Mouse (Mus musculus) heart, postnatal 0 days (tissue): ENCODE measurements at regions not wholly inside any gene's neighbourhood (a gene's known extent, or its start where the extent isn't known, plus 50 kb on each side); places are given as distances from the start of the nearest gene placed in this dataset.

Experiments used
- ATAC-seq: fragments of 200-750 bp; cut with Nextera tagmentation; 2 replicates; pipeline ENCODE4 v1.8.0; 2017; ENCODE audit warnings: low read depth, moderate number of reproducible peaks, moderate library complexity; ENCODE audit not compliant: insufficient read depth
- DNase-seq: peaks from one replicate; pipeline ENCODE4 v3.0.0-alpha.2; 2016; ENCODE audit warnings: low spot score
- H3K27ac ChIP-seq: fragments of 300-500 bp; sonication (generic); 2 replicates; pipeline ENCODE4 v1.5.1; 2014; ENCODE audit warnings: low read depth, mild to moderate bottlenecking
- H3K27me3 ChIP-seq: fragments of 300-500 bp; sonication (generic); 2 replicates; pipeline ENCODE4 v1.6.1; 2014; ENCODE audit warnings: low read length, mixed read lengths; ENCODE audit not compliant: control insufficient read depth, insufficient read depth
- H3K36me3 ChIP-seq: fragments of 300-500 bp; sonication (generic); replicated peaks from 2 replicates; pipeline ENCODE4 v1.6.1; 2014; ENCODE audit warnings: low read length, mixed read lengths; ENCODE audit not compliant: control insufficient read depth, insufficient read depth
- H3K4me1 ChIP-seq: fragments of 300-500 bp; sonication (generic); 2 replicates; pipeline ENCODE4 v1.6.1; 2014; ENCODE audit warnings: antibody characterized with exemption; ENCODE audit not compliant: control insufficient read depth, insufficient read depth
- H3K4me2 ChIP-seq: fragments of 300-500 bp; sonication (generic); 2 replicates; pipeline ENCODE4 v1.6.1; 2014; ENCODE audit warnings: low read depth, mild to moderate bottlenecking, low read length, moderate library complexity
- H3K4me3 ChIP-seq: fragments of 300-500 bp; sonication (generic); 2 replicates; pipeline ENCODE4 v1.5.1; 2014; ENCODE audit warnings: low read depth, low read length
- H3K9ac ChIP-seq: fragments of 300-500 bp; sonication (generic); replicated peaks from 2 replicates; pipeline ENCODE4 v1.6.1; 2014; ENCODE audit warnings: low read depth, low read length, mixed read lengths
- H3K9me3 ChIP-seq: fragments of 300-500 bp; sonication (generic); replicated peaks from 2 replicates; pipeline ENCODE4 v1.6.1; 2016; ENCODE audit warnings: low read length; ENCODE audit not compliant: control insufficient read depth
- CTCF ChIP-seq: IDR thresholded peaks from 2 replicates; pipeline ENCODE4 v1.5.1; 2016; ENCODE audit warnings: antibody characterized with exemption, control low read depth, low read depth
- EP300 ChIP-seq: IDR thresholded peaks from 2 replicates; pipeline ENCODE4 v1.6.1; 2016; ENCODE audit warnings: antibody characterized with exemption, low read depth
- WGBS: fragments of 180-500 bp; shearing (Covaris S2); extraction: QIAGEN DNeasy Blood & Tissue Kit; methylation state at CpG from one replicate; pipeline ENCODE4 v1.1.7; 2014; 5-methylcytosine and 5-hydroxymethylcytosine counted together

DNA sequence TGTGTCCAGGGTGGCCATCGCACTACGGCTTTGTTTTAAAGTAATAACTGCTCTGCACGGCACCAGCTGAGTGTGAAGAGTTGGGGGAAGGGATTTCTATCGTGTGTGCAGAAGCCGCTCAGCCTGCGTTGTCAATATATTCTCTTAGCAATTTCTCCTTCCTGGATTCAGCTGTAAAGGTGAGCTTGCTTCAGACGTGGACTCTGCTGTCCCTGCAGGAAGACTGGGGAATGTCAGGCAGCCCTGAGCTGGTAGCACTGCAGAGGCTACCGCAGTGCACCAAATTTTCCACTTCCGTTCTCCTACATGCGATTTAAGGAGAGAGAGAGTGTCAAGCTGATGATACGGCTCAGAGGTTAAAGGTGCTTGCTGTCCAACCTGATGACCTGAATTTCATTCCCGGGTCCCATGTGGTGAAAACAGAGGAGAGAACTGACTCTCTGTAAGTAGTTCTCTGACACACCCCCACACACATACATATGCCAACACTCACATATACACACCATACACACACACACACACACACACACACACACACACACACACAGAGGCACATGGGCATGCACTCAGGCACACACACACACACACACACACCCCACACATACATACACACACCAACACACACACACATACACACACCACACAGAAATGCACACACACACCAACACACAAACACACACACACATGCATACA lies 59.9 kb upstream of the Prelid3b start:
- H3K27ac ChIP-seq: no peak overlapping the region
- H3K36me3 ChIP-seq: no peaks in the 10 kb centered on the region
- ATAC-seq (0 out of 2 replicates have a peak, but pooled peaks have one; percentile 27), DNase-seq (peak; percentile 11)
- no peak overlapping the region for H3K9ac ChIP-seq
- peak; percentile 67 for TF ChIP-seq CTCF
- TF ChIP-seq EP300: no peak
- H3K9me3 ChIP-seq: no peaks in the 10 kb centered on the region
- H3K27me3 ChIP-seq: no peaks in the 10 kb centered on the region
- no peak overlapping the region for H3K4me2 ChIP-seq
- 45% methylated on average over 12 of the region's 12 CpGs for WGBS
- no peak overlapping the region for H3K4me3 ChIP-seq
- no peaks in the 10 kb centered on the region for H3K4me1 ChIP-seq

DNA sequence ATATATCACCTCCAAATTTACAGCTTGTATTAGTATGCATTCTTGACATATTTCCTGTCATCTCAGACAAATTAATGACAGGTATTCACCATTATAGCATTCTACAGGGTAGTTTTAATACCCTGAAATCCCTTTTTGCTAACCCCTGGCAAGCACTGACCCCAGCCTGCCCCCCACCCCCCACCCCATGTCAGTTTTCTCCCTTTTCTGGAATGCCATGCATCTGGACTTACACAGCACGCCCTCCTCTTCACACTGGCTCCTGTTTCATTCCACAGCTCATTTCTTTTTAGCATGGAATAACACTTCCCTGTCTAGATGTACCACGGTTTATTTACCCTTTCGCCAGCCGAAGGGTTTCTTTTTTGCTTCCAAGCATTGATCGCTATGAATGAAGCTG lies 67.8 kb upstream of the Prelid3b start:
- 68% methylated on average over 5 of the region's 5 CpGs for WGBS
- H3K9ac ChIP-seq: no peak overlapping the region
- no peaks in the 10 kb centered on the region for H3K36me3 ChIP-seq
- H3K27ac ChIP-seq: no peak overlapping the region
- H3K4me2 ChIP-seq: no peak overlapping the region
- ATAC-seq (no peak), DNase-seq (no peak)
- peaks cover 6% of the 10 kb centered on the region; the same call in 1 of the 2 replicates for H3K9me3 ChIP-seq
- no peaks in the 10 kb centered on the region for H3K4me1 ChIP-seq
- TF ChIP-seq EP300 (no peak), CTCF (no peak)
- H3K27me3 ChIP-seq: no peaks in the 10 kb centered on the region
- no peak overlapping the region for H3K4me3 ChIP-seq

DNA sequence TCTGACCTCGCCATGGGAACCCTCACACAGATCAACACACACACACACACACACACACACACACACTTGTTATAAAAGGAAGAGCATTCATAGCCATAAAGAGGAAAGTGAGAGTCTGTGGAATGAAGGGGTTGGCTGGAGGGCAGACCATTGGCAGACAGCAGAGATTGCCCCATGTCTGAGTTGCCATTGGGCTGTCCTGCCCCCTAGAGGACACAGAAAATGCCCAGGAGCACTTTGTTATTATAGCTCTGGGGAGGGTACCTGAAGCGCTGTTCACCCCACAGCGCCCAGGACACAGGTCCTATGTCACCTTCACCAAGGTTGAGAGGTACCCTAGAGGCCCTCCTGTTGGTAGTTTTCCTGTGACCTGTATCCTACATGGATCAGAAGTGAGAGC lies 74.3 kb upstream of the Prelid3b start:
- no peak overlapping the region for H3K4me2 ChIP-seq
- H3K4me3 ChIP-seq: no peak overlapping the region
- 77% methylated on average over 3 of the region's 3 CpGs for WGBS
- H3K9ac ChIP-seq: no peak overlapping the region
- no peaks in the 10 kb centered on the region for H3K4me1 ChIP-seq
- no peak overlapping the region for H3K27ac ChIP-seq
- no peak for DNase-seq
- peaks cover 3% of the 10 kb centered on the region; the same call in 1 of the 2 replicates for H3K9me3 ChIP-seq
- H3K27me3 ChIP-seq: no peaks in the 10 kb centered on the region
- no peaks in the 10 kb centered on the region for H3K36me3 ChIP-seq
- no peak for TF ChIP-seq CTCF
- no peak for TF ChIP-seq EP300
- ATAC-seq: no peak

DNA sequence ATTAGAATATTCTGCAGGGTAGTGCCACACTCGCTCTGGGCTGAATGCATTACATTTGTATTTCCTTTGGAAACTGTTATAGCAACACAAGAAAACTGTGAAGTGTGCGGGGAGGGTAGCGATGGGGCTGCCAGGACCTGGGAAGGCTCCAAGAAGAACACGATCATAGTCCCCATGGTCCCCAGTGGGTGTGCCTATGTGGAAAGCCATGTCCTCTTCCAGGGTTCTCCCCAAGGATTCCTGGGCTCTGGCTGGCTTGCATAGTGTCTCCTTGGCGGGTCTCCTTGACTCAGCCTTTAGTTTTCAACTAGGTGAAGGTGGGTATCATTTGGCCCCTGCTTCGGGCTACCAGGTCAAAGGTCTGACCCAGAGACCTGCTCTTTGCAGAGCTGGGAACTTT lies 74.8 kb upstream of the Prelid3b start:
- TF ChIP-seq EP300 (no peak), CTCF (no peak)
- no peaks in the 10 kb centered on the region for H3K27me3 ChIP-seq
- no peak overlapping the region for H3K27ac ChIP-seq
- H3K4me1 ChIP-seq: no peaks in the 10 kb centered on the region
- H3K4me3 ChIP-seq: no peak overlapping the region
- H3K9ac ChIP-seq: no peak overlapping the region
- no peak for ATAC-seq
- H3K9me3 ChIP-seq: no peaks in the 10 kb centered on the region
- DNase-seq: no peak
- H3K4me2 ChIP-seq: no peak overlapping the region
- WGBS: 76% methylated on average over 6 of the region's 6 CpGs
- no peaks in the 10 kb centered on the region for H3K36me3 ChIP-seq

DNA sequence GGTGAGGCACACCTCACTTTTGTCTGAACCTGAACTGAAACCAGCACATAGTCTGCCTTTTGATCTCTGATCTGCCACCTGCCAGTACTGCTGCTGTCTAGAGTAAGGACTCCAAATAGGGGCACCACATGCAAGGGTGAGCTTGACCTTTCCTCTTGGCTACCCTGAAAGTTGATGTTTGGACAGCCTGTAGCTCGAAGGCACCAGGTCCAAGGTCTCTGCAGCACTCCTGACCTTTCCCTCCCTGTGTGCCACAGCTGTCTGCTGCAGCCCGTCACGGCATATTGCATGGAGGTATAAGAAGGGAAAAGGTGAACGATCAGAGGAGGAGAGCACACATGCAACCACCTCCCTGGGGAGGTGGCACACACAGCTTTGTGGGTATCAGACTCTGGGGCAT lies 75.9 kb upstream of the Prelid3b start:
- ATAC-seq: no peak
- no peak overlapping the region for H3K4me2 ChIP-seq
- no peaks in the 10 kb centered on the region for H3K36me3 ChIP-seq
- H3K9me3 ChIP-seq: no peaks in the 10 kb centered on the region
- H3K27ac ChIP-seq: no peak overlapping the region
- no peak overlapping the region for H3K4me3 ChIP-seq
- TF ChIP-seq EP300 (no peak), CTCF (no peak)
- no peak for DNase-seq
- no peaks in the 10 kb centered on the region for H3K27me3 ChIP-seq
- WGBS: 75% methylated on average over 4 of the region's 4 CpGs
- H3K9ac ChIP-seq: no peak overlapping the region
- H3K4me1 ChIP-seq: no peaks in the 10 kb centered on the region

DNA sequence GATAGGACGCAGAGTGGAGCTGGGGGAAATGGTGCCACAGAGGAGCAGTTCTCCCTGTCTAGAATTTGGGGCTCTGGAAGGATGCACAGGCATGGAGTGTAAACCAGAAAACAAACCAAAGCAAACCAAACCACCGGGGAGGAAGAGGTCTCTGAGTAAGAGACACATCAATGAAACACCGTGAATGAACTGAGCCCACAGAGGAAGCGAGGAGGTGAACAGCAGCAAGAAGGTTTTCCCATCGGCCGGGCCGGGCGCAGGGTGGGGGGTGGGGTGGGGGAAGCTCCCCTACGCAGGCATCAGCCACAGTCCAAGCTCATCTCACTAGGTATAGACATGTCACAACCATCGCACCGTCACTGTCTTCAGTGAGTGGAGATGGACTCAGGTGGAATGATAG lies 82.9 kb upstream of the Prelid3b start:
- Histone ChIP-seq H3K4me2 (no peak overlapping the region), H3K27ac (no peak overlapping the region), H3K4me1 (no peaks in the 10 kb centered on the region), H3K36me3 (no peaks in the 10 kb centered on the region), H3K9me3 (no peaks in the 10 kb centered on the region), H3K27me3 (no peaks in the 10 kb centered on the region), H3K9ac (no peak overlapping the region), H3K4me3 (no peak overlapping the region)
- DNase-seq: no peak
- WGBS: 90% methylated on average over 11 of the region's 11 CpGs
- no peak for ATAC-seq
- TF ChIP-seq EP300 (no peak), CTCF (no peak)
